Mouse (Mus musculus) MEL (cell line): ENCODE measurements at regions not wholly inside any gene's neighbourhood (a gene's known extent, or its start where the extent isn't known, plus 50 kb on each side); places are given as distances from the start of the nearest gene placed in this dataset.

Experiments
- DNase-seq: peaks from one replicate; pipeline ENCODE4 v3.0.0; 2011; ENCODE audit warnings: low read depth, low spot score
- H3K27ac ChIP-seq: 2 replicates; pipeline ENCODE4 v1.5.1; 2012; ENCODE audit warnings: low read depth, mild to moderate bottlenecking, control low read depth, low read length, moderate library complexity; ENCODE audit not compliant: control insufficient read depth
- H3K27me3 ChIP-seq, 2 experiments: fragments of 150-350 bp in 1 of 2; sonication (generic) in 1 of 2; 2 replicates each; pipeline ENCODE4 v1.6.1; 2012; ENCODE audit warnings: low read length in 2 of 2, mild to moderate bottlenecking in 2 of 2, improper control_type of control experiment in 1 of 2, moderate library complexity in 1 of 2; ENCODE audit not compliant: insufficient read depth in 2 of 2, control insufficient read depth in 1 of 2
- H3K36me3 ChIP-seq, 2 experiments: 2 replicates each; pipeline ENCODE4 v1.6.1; 2012 to 2014; ENCODE audit warnings: low read length in 2 of 2, improper control_type of control experiment in 1 of 2, inconsistent platforms in 1 of 2, mild to moderate bottlenecking in 1 of 2; ENCODE audit not compliant: insufficient read depth in 2 of 2, control insufficient read depth in 1 of 2
- H3K4me1 ChIP-seq, 2 experiments: fragments of 150-350 bp in 1 of 2; sonication (generic) in 1 of 2; 2 replicates each; pipeline ENCODE4 v1.6.1; 2012; ENCODE audit warnings: low read length in 2 of 2, improper control_type of control experiment in 1 of 2, mild to moderate bottlenecking in 1 of 2; ENCODE audit not compliant: insufficient read depth in 2 of 2, control insufficient read depth in 1 of 2
- H3K4me3 ChIP-seq, 2 experiments: fragments of 150-350 bp in 1 of 2; sonication (generic) in 1 of 2; 2 replicates each; pipeline ENCODE4 v1.5.1; 2012; ENCODE audit warnings: low read depth in 2 of 2, low read length in 2 of 2, mild to moderate bottlenecking in 2 of 2, moderate library complexity in 2 of 2, control low read depth in 1 of 2, improper control_type of control experiment in 1 of 2; ENCODE audit not compliant: control insufficient read depth in 1 of 2, insufficient read depth in 1 of 2
- H3K79me2 ChIP-seq: 2 replicates; pipeline ENCODE4 v1.6.1; 2012; ENCODE audit warnings: mild to moderate bottlenecking, low read length, moderate library complexity; ENCODE audit not compliant: control insufficient read depth, poor library complexity, insufficient read depth
- H3K9ac ChIP-seq: 2 replicates; pipeline ENCODE4 v1.6.1; 2012; ENCODE audit warnings: low read depth, mild to moderate bottlenecking, control low read depth, low read length, moderate library complexity; ENCODE audit not compliant: control insufficient read depth, poor library complexity, severe bottlenecking
- H3K9me3 ChIP-seq: fragments of 150-350 bp; sonication (generic); replicated peaks from 2 replicates; pipeline ENCODE4 v1.6.1; 2012; ENCODE audit warnings: mild to moderate bottlenecking, low read length, improper control_type of control experiment, moderate library complexity; ENCODE audit not compliant: insufficient read depth
- CHD1 ChIP-seq: IDR thresholded peaks from 2 replicates; pipeline ENCODE4 v1.6.1; 2012; ENCODE audit warnings: low read depth, mild to moderate bottlenecking, inconsistent platforms, low read length, improper control_type of control experiment
- CTCF ChIP-seq, 3 experiments: IDR thresholded peaks in 2 of 3; conservative IDR thresholded peaks in 1 of 3; 2 replicates each; pipeline ENCODE4 v1.5.1; 2011 to 2012; ENCODE audit warnings: low read length in 3 of 3, low read depth in 2 of 3, mild to moderate bottlenecking in 2 of 3, improper control_type of control experiment in 1 of 3, inconsistent platforms in 1 of 3, mixed read lengths in 1 of 3, moderate library complexity in 1 of 3; ENCODE audit not compliant: control insufficient read depth in 1 of 3, insufficient read depth in 1 of 3, poor library complexity in 1 of 3, severe bottlenecking in 1 of 3
- E2F4 ChIP-seq: IDR thresholded peaks from 2 replicates; pipeline ENCODE4 v1.6.1; 2011; ENCODE audit warnings: low read depth, low read length, improper control_type of control experiment, borderline replicate concordance
- ETS1 ChIP-seq: IDR thresholded peaks from 2 replicates; pipeline ENCODE4 v1.6.1; 2012; ENCODE audit warnings: low read depth, mild to moderate bottlenecking, inconsistent platforms, low read length, improper control_type of control experiment, moderate library complexity
- GATA1 ChIP-seq: IDR thresholded peaks from 2 replicates; pipeline ENCODE4 v1.6.1; 2011; ENCODE audit warnings: low read depth, low read length, improper control_type of control experiment
- HCFC1 ChIP-seq: IDR thresholded peaks from 2 replicates; pipeline ENCODE4 v1.6.1; 2012; ENCODE audit warnings: low read depth, mild to moderate bottlenecking, inconsistent platforms, low read length, improper control_type of control experiment, moderate library complexity
- KAT2A ChIP-seq: conservative IDR thresholded peaks from 2 replicates; pipeline ENCODE4 v1.6.1; 2012; ENCODE audit warnings: low read depth, low read length, improper control_type of control experiment, inconsistent platforms
- MAFK ChIP-seq: IDR thresholded peaks from 2 replicates; pipeline ENCODE4 v1.6.1; 2011; ENCODE audit warnings: low read depth, mild to moderate bottlenecking, low read length, improper control_type of control experiment, borderline replicate concordance
- MAX ChIP-seq: IDR thresholded peaks from 2 replicates; pipeline ENCODE4 v1.6.1; 2011; ENCODE audit warnings: low read length, improper control_type of control experiment
- MEF2A ChIP-seq: IDR thresholded peaks from 2 replicates; pipeline ENCODE4 v1.6.1; 2014; ENCODE audit warnings: low read depth, mild to moderate bottlenecking, inconsistent platforms, low read length, improper control_type of control experiment; ENCODE audit not compliant: poor library complexity, insufficient replicate concordance, severe bottlenecking; ENCODE audit errors: extremely low read depth
- MXI1 ChIP-seq: IDR thresholded peaks from 2 replicates; pipeline ENCODE4 v1.6.1; 2011; ENCODE audit warnings: mild to moderate bottlenecking, low read depth, low read length, improper control_type of control experiment
- MYB ChIP-seq: IDR thresholded peaks from 2 replicates; pipeline ENCODE4 v1.6.1; 2011; ENCODE audit warnings: mild to moderate bottlenecking, low read depth, low read length, improper control_type of control experiment
- POLR2AphosphoS2 ChIP-seq: IDR thresholded peaks from 2 replicates; pipeline ENCODE4 v1.6.1; 2011; ENCODE audit warnings: low read length, improper control_type of control experiment
- POLR2AphosphoS5 ChIP-seq: IDR thresholded peaks from 2 replicates; pipeline ENCODE4 v1.6.1; 2012; ENCODE audit warnings: low read depth, borderline replicate concordance, mild to moderate bottlenecking, inconsistent platforms, low read length, moderate library complexity, mixed read lengths
- RAD21 ChIP-seq: IDR thresholded peaks from 2 replicates; pipeline ENCODE4 v1.6.1; 2011; ENCODE audit warnings: mild to moderate bottlenecking, low read depth, low read length, improper control_type of control experiment
- TAL1 ChIP-seq: IDR thresholded peaks from 2 replicates; pipeline ENCODE4 v1.6.1; 2012; ENCODE audit warnings: mild to moderate bottlenecking, inconsistent platforms, low read length, moderate library complexity, mixed read lengths
- TBP ChIP-seq: IDR thresholded peaks from 2 replicates; pipeline ENCODE4 v1.8.0; 2011; ENCODE audit warnings: low read depth, low read length, improper control_type of control experiment
- TCF12 ChIP-seq: IDR thresholded peaks from 2 replicates; pipeline ENCODE4 v1.6.1; 2014; ENCODE audit warnings: low read depth, mild to moderate bottlenecking, inconsistent platforms, low read length, improper control_type of control experiment, moderate library complexity
- UBTF ChIP-seq: IDR thresholded peaks from 2 replicates; pipeline ENCODE4 v1.6.1; 2012; ENCODE audit warnings: low read depth, mild to moderate bottlenecking, inconsistent platforms, low read length, improper control_type of control experiment, moderate library complexity, borderline replicate concordance; ENCODE audit not compliant: insufficient read depth
- USF2 ChIP-seq, 2 experiments: IDR thresholded peaks; 2 replicates each; pipeline ENCODE4 v1.6.1; 2011 to 2012; ENCODE audit warnings: improper control_type of control experiment in 2 of 2, low read length in 2 of 2, borderline replicate concordance in 1 of 2, inconsistent platforms in 1 of 2, low read depth in 1 of 2, mild to moderate bottlenecking in 1 of 2; ENCODE audit not compliant: insufficient read depth in 1 of 2
- ZC3H11A ChIP-seq: IDR thresholded peaks from 2 replicates; pipeline ENCODE4 v1.6.1; 2012; ENCODE audit warnings: low read depth, mild to moderate bottlenecking, inconsistent platforms, low read length, improper control_type of control experiment
- ZKSCAN1 ChIP-seq: IDR thresholded peaks from 2 replicates; pipeline ENCODE4 v1.6.1; 2012; ENCODE audit warnings: low read depth, mild to moderate bottlenecking, inconsistent platforms, low read length, improper control_type of control experiment, moderate library complexity
- ZMIZ1 ChIP-seq: IDR thresholded peaks from 2 replicates; pipeline ENCODE4 v1.6.1; 2012; ENCODE audit warnings: low read depth, mild to moderate bottlenecking, inconsistent platforms, low read length, improper control_type of control experiment, moderate library complexity
- ZNF384 ChIP-seq: IDR thresholded peaks from 2 replicates; pipeline ENCODE4 v1.6.1; 2012; ENCODE audit warnings: low read depth, mild to moderate bottlenecking, inconsistent platforms, low read length, improper control_type of control experiment

GRCm38 (mm10) chr13:111961423-111961822 is 152.6 kb upstream of the Map3k1 start:
- no peak for TF ChIP-seq GATA1
- TF ChIP-seq POLR2AphosphoS2, result no peak
- TF ChIP-seq MYB, result no peak
- TF ChIP-seq HCFC1, result no peak
- no peak for TF ChIP-seq TAL1
- TF ChIP-seq MAX, result no peak
- no peak for TF ChIP-seq RAD21
- TF ChIP-seq ZKSCAN1, result no peak
- TF ChIP-seq ZNF384, result no peak
- no peak for TF ChIP-seq KAT2A
- H3K4me1 ChIP-seq, result peaks cover 0 to 9% of the 10 kb centered on the region in 2 experiments; a peak in 2 of 4 replicates
- no peak overlapping the region for H3K4me3 ChIP-seq
- no peaks in the 10 kb centered on the region for H3K79me2 ChIP-seq
- H3K9ac ChIP-seq, result no peak overlapping the region
- peaks cover 0 to 2% of the 10 kb centered on the region in 2 experiments; a peak in 2 of 4 replicates for H3K36me3 ChIP-seq
- DNase-seq, result no peak
- peaks cover 0 to 3% of the 10 kb centered on the region in 2 experiments; a peak in 2 of 4 replicates for H3K27me3 ChIP-seq
- no peaks in the 10 kb centered on the region for H3K9me3 ChIP-seq
- no peak overlapping the region for H3K27ac ChIP-seq

DNA sequence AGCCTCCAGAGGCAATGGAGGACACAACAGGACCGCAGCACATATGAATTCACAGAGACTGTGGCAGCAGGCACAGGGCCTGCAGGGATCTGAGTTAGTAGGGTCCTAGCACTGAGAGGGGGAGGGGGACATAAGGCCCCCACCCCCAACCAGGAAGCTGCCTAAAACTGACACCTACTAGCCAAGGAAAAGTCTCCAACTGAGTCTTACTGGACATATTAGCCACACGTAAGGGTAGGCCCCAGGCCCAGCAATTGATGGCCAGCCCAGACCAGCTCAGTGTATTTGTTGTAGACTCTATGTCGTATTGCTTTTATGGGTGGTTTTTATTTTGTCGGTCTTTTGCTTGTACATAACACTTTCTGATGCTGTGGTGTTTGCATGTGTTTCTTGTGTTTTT is 153.4 kb upstream of the Map3k1 start:
- TF ChIP-seq ZC3H11A (no peak), TCF12 (no peak), MEF2A (no peak), RAD21 (no peak), ETS1 (no peak), E2F4 (no peak), TBP (no peak), MXI1 (no peak), MAX (no peak), ZMIZ1 (no peak), UBTF (no peak), USF2 (IDR thresholded peaks at IDR 0.05; ENCODE audit: borderline replicate concordance in 1 of 2, insufficient read depth in 1 of 2, low read depth in 1 of 2, low read length in 2 of 2) (no peak), CTCF (IDR thresholded peaks at IDR 0.05 in 2 of 3, conservative IDR thresholded peaks at IDR 0.05 in 1 of 3; ENCODE audit: control insufficient read depth in 1 of 3, insufficient read depth in 1 of 3, low read depth in 2 of 3, low read length in 3 of 3, poor library complexity in 1 of 3, severe bottlenecking in 1 of 3) (no peak), CHD1 (no peak), POLR2AphosphoS5 (no peak), MAFK (no peak)
- Histone ChIP-seq H3K27ac (no peak overlapping the region), H3K4me3 (no peak overlapping the region), H3K27me3 (peaks cover 0 to 3% of the 10 kb centered on the region in 2 experiments; a peak in 2 of 4 replicates), H3K9ac (no peak overlapping the region), H3K4me1 (peaks cover 0 to 4% of the 10 kb centered on the region in 2 experiments; a peak in 2 of 4 replicates), H3K36me3 (no peaks in the 10 kb centered on the region), H3K9me3 (no peaks in the 10 kb centered on the region), H3K79me2 (no peaks in the 10 kb centered on the region)
- DNase-seq, result no peak
